Comparison of ENCODE assay signal across 8 mouse cellular contexts in genomic region chr19:40962988-40963387, GRCm38 (mm10). TPM values are rescaled to one million over a fixed set of nuclear protein-coding genes. Genes with fewer than 3 reads are reported as not detected.
DNase-seq lines count a peak whose midpoint lies in the region; ATAC-seq and TF ChIP-seq lines count a peak whose summit lies in the region.

No protein-coding gene starts in this region.

- WGBS in embryonic facial prominence, embryonic 11.5 days: 52% methylated on average over 12 of the region's 12 CpGs
- WGBS in kidney, postnatal 0 days: 43% methylated on average over 12 of the region's 12 CpGs

- H3K4me3 ChIP-seq in embryonic facial prominence, embryonic 11.5 days (ENCODE audit: low read depth, low read length): no peak overlapping the region
- H3K4me3 ChIP-seq in kidney, postnatal 0 days (replicated peaks; ENCODE audit: low read depth, low read length): no peak overlapping the region

- peak; percentile 76 for TF ChIP-seq CTCF in kidney, postnatal 0 days (IDR thresholded peaks at IDR 0.05; ENCODE audit: low read depth)

- ATAC-seq in embryonic facial prominence, embryonic 11.5 days (replicated peaks; ENCODE audit: insufficient number of reproducible peaks, low FRiP score, low TSS enrichment, low read depth): no peak
- ATAC-seq in kidney, postnatal 0 days (replicated peaks; ENCODE audit: low FRiP score, low read depth): 0 out of 2 replicates have a peak, but pooled peaks have one; percentile 40
- ATAC-seq in inflammation-experienced regulatory T-cells, adult 6 months: no peak

- DNase-seq in left cerebral cortex, adult 18-20 months (ENCODE audit: low spot score in 2 of 2): peak; percentile 25 to 56
- DNase-seq in left cerebral cortex, adult 11 months (ENCODE audit: low spot score): no peak
- peak; percentile 66 for DNase-seq in R1 (ENCODE audit: low read depth, low spot score)
- DNase-seq in embryonic facial prominence, embryonic 11.5 days (ENCODE audit: low spot score): peak; percentile 64
- peak; percentile 55 for DNase-seq in kidney, postnatal 0 days (ENCODE audit: low spot score)
- DNase-seq in lung, adult 18-20 months: peak; percentile 50 to 52
- peak; percentile 27 for DNase-seq in skeletal muscle tissue, adult 2 months (ENCODE audit: low read depth, low spot score)

- no peak overlapping the region for H3K4me2 ChIP-seq in embryonic facial prominence, embryonic 11.5 days (ENCODE audit: low read depth, low read length)
- H3K4me2 ChIP-seq in kidney, postnatal 0 days (ENCODE audit: low read length): no peak overlapping the region

- no peaks in the 10 kb centered on the region for H3K27me3 ChIP-seq in embryonic facial prominence, embryonic 11.5 days (ENCODE audit: control insufficient read depth, insufficient read depth, low read length)
- H3K27me3 ChIP-seq in kidney, postnatal 0 days (ENCODE audit: insufficient read depth, low read length): no peaks in the 10 kb centered on the region

- H3K27ac ChIP-seq in embryonic facial prominence, embryonic 11.5 days (replicated peaks; ENCODE audit: low read depth, low read length): no peak overlapping the region
- H3K27ac ChIP-seq in kidney, postnatal 0 days: no peak overlapping the region

- H3K4me1 ChIP-seq in embryonic facial prominence, embryonic 11.5 days (ENCODE audit: control insufficient read depth, insufficient read depth, low read length): no peaks in the 10 kb centered on the region
- no peaks in the 10 kb centered on the region for H3K4me1 ChIP-seq in kidney, postnatal 0 days (replicated peaks; ENCODE audit: insufficient read depth, low read length)

- H3K36me3 ChIP-seq in embryonic facial prominence, embryonic 11.5 days (replicated peaks; ENCODE audit: control insufficient read depth, insufficient read depth, low read depth, low read length): no peaks in the 10 kb centered on the region
- H3K36me3 ChIP-seq in kidney, postnatal 0 days (ENCODE audit: insufficient read depth, low read length): no peaks in the 10 kb centered on the region

- H3K9ac ChIP-seq in embryonic facial prominence, embryonic 11.5 days (replicated peaks; ENCODE audit: low read length): no peak overlapping the region
- H3K9ac ChIP-seq in kidney, postnatal 0 days (ENCODE audit: low read depth, low read length): no peak overlapping the region

- no peaks in the 10 kb centered on the region for H3K9me3 ChIP-seq in embryonic facial prominence, embryonic 11.5 days (replicated peaks; ENCODE audit: control insufficient read depth, low read length)
- H3K9me3 ChIP-seq in kidney, postnatal 0 days (replicated peaks; ENCODE audit: low read length): no peaks in the 10 kb centered on the region

RNA-seq across cellular contexts. Expression of gene Blnk, which starts 31.3 kb away (rescaled TPM):
- 10 to 100 TPM in 1 of 2 experiments, 1 to 10 TPM in 1; 7.0 to 10.5 TPM for total RNA-seq in left cerebral cortex, adult 18-20 months (2021)
- 1.2 and 1.4 TPM in 2 replicates for polyA plus RNA-seq in embryonic facial prominence, embryonic 11.5 days (2014; fragmentation: Nextera tagmentation; extraction: Ambion mirVana)
- polyA plus RNA-seq in kidney, postnatal 0 days (2015; fragmentation: Nextera tagmentation; extraction: Ambion mirVana): 29.7 and 29.9 TPM in 2 replicates
- polyA plus RNA-seq in inflammation-experienced regulatory T-cells, adult 6 months (2017; shearing (Covaris generic)): 1 to 10 TPM in 2 of 3 experiments, not detected in 1; 1.8 to 2.0 TPM

Comparison
In these comparisons a context has a peak if more than half of its experiments do, and no peak if none do; other contexts are left out.
1. RNA of gene Blnk, which starts 31.3 kb away (polyA plus RNA-seq): 29.7 to 29.9 TPM in kidney, postnatal 0 days; 1.8 to 2.0 TPM in inflammation-experienced regulatory T-cells, adult 6 months and 1.2 to 1.4 TPM in embryonic facial prominence, embryonic 11.5 days; every median in the first group is over 10 times any median in the second.